Mouse (Mus musculus) kidney, adult 2 months (tissue): ENCODE data around the gene Ciao2b.

Experiments used
- CTCF ChIP-seq: fragments of 200-500 bp; conservative IDR thresholded peaks from 2 replicates; pipeline ENCODE4 v1.5.1; 2011; ENCODE audit warnings: low read depth, mild to moderate bottlenecking, control low read depth, low read length, moderate library complexity, mixed read lengths; ENCODE audit not compliant: insufficient read depth, insufficient read length
- POLR2A ChIP-seq: fragments of 200-500 bp; IDR thresholded peaks from one replicate; pipeline ENCODE4 v1.6.1; 2011; ENCODE audit warnings: low read depth, low read length, control low read depth

DNA sequence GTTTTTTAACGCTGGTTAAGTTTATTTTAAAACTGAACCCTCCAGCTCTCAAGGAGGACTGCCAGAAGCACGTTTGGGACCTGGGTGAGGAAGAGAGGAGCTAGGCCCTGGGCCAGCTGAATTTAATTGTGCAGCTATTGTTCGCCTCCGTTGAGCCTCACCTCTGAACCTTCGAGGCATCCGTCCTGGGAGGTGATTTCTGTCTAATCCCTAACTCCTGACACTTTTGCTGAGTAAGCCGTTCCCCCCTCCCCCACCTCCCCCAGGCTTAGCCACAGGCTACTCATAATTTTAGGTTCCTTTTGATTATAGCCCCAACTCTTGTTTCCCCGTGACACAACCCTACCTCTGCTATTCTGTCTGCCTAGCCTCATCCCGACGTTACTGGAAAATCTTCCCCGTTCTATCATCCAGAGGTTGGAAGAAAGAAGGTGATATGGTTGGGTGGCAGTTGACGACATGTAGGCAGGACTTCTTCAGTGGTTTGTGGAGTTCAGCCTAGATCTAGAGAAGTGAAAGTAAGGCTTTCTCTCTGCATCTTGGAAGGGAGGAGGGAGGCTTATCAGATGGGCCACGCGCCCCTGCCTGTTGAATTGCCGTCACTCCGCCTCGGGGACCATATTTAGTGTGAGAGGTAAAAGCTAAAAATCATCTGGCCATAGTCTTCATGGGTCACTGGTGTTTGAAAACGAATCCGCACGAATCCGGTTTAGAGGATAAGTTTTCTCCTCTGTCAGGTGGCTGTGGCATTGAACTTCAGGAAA, 45.8 kb downstream of the Ciao2b start:
- TF ChIP-seq POLR2A: no peak
- TF ChIP-seq CTCF: no peak
